Mouse (Mus musculus): Measurements from ENCODE around the gene Dhx36. TPM values are rescaled to one million over a fixed set of nuclear protein-coding genes. Genes with fewer than 3 reads are reported as not detected.

The Dhx36 gene
- polyA plus RNA-seq, 1 experiment: 67.3 TPM

DNA sequence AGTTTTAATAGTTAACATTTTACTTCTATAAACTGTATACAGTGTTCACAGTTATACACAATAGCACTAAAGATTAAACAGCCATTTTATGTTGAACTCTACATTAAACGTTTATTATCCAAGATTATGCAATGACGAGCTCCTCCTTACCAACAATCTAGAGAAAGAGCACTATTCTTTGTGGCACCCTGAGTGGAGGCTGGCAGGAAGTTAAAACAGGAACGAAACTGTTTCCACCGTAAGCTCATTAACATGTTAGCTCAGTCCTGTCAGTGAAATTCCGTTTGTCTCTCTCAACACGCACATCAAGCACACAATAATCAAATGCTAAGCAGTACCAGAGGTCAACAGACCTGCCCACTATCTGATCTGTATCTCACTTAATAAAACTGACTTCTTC is 14.2 kb downstream of the Dhx36 start:
- Histone ChIP-seq H3K4me3 (ENCODE audit: low read depth, low read length) (no peak overlapping the region), H3K36me3 (ENCODE audit: control insufficient read depth, insufficient read depth, low read length, poor library complexity, severe bottlenecking) (peaks cover 38% of the 10 kb centered on the region), H3K9me3 (replicated peaks; ENCODE audit: control insufficient read depth, insufficient read depth, low read length, poor library complexity, severe bottlenecking) (no peaks in the 10 kb centered on the region), H3K4me1 (ENCODE audit: control insufficient read depth, insufficient read depth, low read length) (no peaks in the 10 kb centered on the region), H3K27ac (ENCODE audit: insufficient read depth, low read length) (no peak overlapping the region), H3K27me3 (ENCODE audit: control insufficient read depth, insufficient read depth, low read length, poor library complexity, severe bottlenecking) (no peaks in the 10 kb centered on the region), H3K9ac (ENCODE audit: low read depth, poor library complexity, severe bottlenecking) (no peak overlapping the region)
- no peak for TF ChIP-seq CTCF (IDR thresholded peaks at IDR 0.05; ENCODE audit: low read depth, low read length)
- TF ChIP-seq EP300 (IDR thresholded peaks at IDR 0.05; ENCODE audit: insufficient read depth, low read depth, low read length): no peak

DNA sequence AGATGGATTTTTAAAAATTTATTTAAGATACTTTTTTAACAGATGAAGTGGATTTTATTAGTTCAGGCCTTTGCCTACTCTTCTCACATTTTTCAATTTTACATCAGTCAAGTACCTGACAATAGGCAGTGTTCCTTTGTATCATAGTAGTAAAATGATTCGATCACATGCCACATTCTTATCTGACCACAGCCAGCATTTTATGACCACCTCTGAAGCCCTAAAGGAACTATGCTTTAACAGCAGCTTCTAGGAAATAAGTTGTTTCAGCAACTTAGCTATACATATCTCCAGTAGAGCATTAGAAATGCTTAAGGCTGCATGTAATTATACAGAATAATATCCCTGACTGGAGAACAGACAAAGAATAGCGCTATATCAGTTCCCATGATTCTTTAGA is 22.5 kb downstream of the Dhx36 start:
- TF ChIP-seq EP300 (IDR thresholded peaks at IDR 0.05; ENCODE audit: insufficient read depth, low read depth, low read length): no peak
- TF ChIP-seq POLR2A (IDR thresholded peaks at IDR 0.05; ENCODE audit: insufficient read depth, low read length): no peak
- no peak for TF ChIP-seq CTCF (IDR thresholded peaks at IDR 0.05; ENCODE audit: low read depth, low read length)
- Histone ChIP-seq H3K4me1 (ENCODE audit: control insufficient read depth, insufficient read depth, low read length) (no peaks in the 10 kb centered on the region), H3K9ac (ENCODE audit: low read depth, poor library complexity, severe bottlenecking) (no peak overlapping the region), H3K27me3 (ENCODE audit: control insufficient read depth, insufficient read depth, low read length, poor library complexity, severe bottlenecking) (no peaks in the 10 kb centered on the region), H3K27ac (ENCODE audit: insufficient read depth, low read length) (no peak overlapping the region), H3K4me3 (ENCODE audit: low read depth, low read length) (no peak overlapping the region), H3K9me3 (replicated peaks; ENCODE audit: control insufficient read depth, insufficient read depth, low read length, poor library complexity, severe bottlenecking) (no peaks in the 10 kb centered on the region), H3K36me3 (ENCODE audit: control insufficient read depth, insufficient read depth, low read length, poor library complexity, severe bottlenecking) (peaks cover 15% of the 10 kb centered on the region)

DNA sequence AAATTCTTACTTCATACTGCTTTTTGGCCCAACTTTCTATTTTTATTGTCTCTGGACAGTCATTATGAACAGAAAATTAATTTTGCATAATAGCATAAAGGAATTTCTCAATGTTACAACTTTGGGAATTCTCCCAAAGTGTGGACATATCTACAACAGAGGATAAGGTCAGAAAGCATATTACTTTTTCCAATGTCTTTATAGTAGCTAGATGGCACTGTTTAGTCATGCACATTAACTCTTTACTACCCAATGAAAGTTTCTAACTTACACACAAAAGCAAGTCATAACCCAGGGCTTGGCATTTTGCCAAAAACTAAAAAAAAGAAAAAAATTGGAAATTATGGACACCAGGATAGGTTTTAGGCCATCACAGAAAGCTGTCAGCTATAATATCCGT is 36.6 kb downstream of the Dhx36 start:
- H3K9ac ChIP-seq (ENCODE audit: low read depth, poor library complexity, severe bottlenecking): no peak overlapping the region
- no peak for TF ChIP-seq POLR2A (IDR thresholded peaks at IDR 0.05; ENCODE audit: insufficient read depth, low read length)
- TF ChIP-seq CTCF (IDR thresholded peaks at IDR 0.05; ENCODE audit: low read depth, low read length): no peak
- TF ChIP-seq EP300 (IDR thresholded peaks at IDR 0.05; ENCODE audit: insufficient read depth, low read depth, low read length): no peak
- no peaks in the 10 kb centered on the region for H3K9me3 ChIP-seq (replicated peaks; ENCODE audit: control insufficient read depth, insufficient read depth, low read length, poor library complexity, severe bottlenecking)
- H3K27me3 ChIP-seq (ENCODE audit: control insufficient read depth, insufficient read depth, low read length, poor library complexity, severe bottlenecking): no peaks in the 10 kb centered on the region
- H3K27ac ChIP-seq (ENCODE audit: insufficient read depth, low read length): no peak overlapping the region
- no peaks in the 10 kb centered on the region for H3K4me1 ChIP-seq (ENCODE audit: control insufficient read depth, insufficient read depth, low read length)
- no peak overlapping the region for H3K4me3 ChIP-seq (ENCODE audit: low read depth, low read length)
- H3K36me3 ChIP-seq (ENCODE audit: control insufficient read depth, insufficient read depth, low read length, poor library complexity, severe bottlenecking): peaks cover 42% of the 10 kb centered on the region

DNA sequence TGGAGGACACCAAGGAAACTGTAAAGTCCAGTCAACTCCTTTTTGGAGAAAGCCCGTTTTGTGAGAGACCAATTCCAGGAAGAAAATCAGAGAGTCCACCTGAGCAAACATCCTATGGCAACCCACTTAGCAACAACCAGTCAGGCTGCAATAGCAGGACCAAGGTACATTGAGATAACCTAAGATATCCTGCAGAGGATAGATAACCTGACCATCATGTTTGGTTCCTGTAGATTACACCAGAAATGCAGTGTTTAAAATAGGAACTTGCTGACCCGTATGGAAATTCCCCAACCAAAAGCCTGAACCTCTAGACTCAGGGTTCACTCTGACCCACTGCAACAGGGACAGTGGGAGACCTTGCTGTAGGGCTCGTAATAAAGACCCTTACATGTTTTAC is 42.5 kb downstream of the Dhx36 start:
- TF ChIP-seq EP300 (IDR thresholded peaks at IDR 0.05; ENCODE audit: insufficient read depth, low read depth, low read length) (no peak), CTCF (IDR thresholded peaks at IDR 0.05; ENCODE audit: low read depth, low read length) (no peak), POLR2A (IDR thresholded peaks at IDR 0.05; ENCODE audit: insufficient read depth, low read length) (no peak)
- Histone ChIP-seq H3K36me3 (ENCODE audit: control insufficient read depth, insufficient read depth, low read length, poor library complexity, severe bottlenecking) (peaks cover 19% of the 10 kb centered on the region), H3K4me1 (ENCODE audit: control insufficient read depth, insufficient read depth, low read length) (no peaks in the 10 kb centered on the region), H3K4me3 (ENCODE audit: low read depth, low read length) (no peak overlapping the region), H3K9ac (ENCODE audit: low read depth, poor library complexity, severe bottlenecking) (no peak overlapping the region), H3K27ac (ENCODE audit: insufficient read depth, low read length) (no peak overlapping the region), H3K9me3 (replicated peaks; ENCODE audit: control insufficient read depth, insufficient read depth, low read length, poor library complexity, severe bottlenecking) (no peaks in the 10 kb centered on the region), H3K27me3 (ENCODE audit: control insufficient read depth, insufficient read depth, low read length, poor library complexity, severe bottlenecking) (no peaks in the 10 kb centered on the region)

DNA sequence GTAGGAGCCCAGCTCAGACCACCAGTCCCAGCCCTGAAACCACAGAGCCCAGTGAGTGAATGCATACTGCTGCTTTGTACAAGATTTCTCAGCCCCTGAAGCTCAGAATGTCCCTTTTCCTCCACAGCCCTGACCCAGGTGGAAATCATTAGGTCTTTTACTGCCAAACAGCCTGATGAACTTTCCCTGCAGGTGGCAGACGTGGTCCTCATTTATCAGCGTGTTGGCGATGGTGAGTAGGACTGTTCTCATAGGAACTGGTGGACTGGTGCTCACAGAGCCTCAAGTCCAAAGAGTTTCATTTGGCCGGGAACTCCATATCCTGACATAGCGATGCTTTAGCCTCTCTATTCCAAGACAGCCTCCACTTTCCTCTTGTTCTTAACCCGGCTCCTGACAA is 47.3 kb downstream of the Dhx36 start:
- Histone ChIP-seq H3K27me3 (ENCODE audit: control insufficient read depth, insufficient read depth, low read length, poor library complexity, severe bottlenecking) (no peaks in the 10 kb centered on the region), H3K9me3 (replicated peaks; ENCODE audit: control insufficient read depth, insufficient read depth, low read length, poor library complexity, severe bottlenecking) (no peaks in the 10 kb centered on the region), H3K36me3 (ENCODE audit: control insufficient read depth, insufficient read depth, low read length, poor library complexity, severe bottlenecking) (peaks cover 3% of the 10 kb centered on the region; the same call in 1 of the 2 replicates), H3K4me1 (ENCODE audit: control insufficient read depth, insufficient read depth, low read length) (no peaks in the 10 kb centered on the region), H3K27ac (ENCODE audit: insufficient read depth, low read length) (no peak overlapping the region), H3K9ac (ENCODE audit: low read depth, poor library complexity, severe bottlenecking) (no peak overlapping the region), H3K4me3 (ENCODE audit: low read depth, low read length) (no peak overlapping the region)
- no peak for TF ChIP-seq CTCF (IDR thresholded peaks at IDR 0.05; ENCODE audit: low read depth, low read length)

DNA sequence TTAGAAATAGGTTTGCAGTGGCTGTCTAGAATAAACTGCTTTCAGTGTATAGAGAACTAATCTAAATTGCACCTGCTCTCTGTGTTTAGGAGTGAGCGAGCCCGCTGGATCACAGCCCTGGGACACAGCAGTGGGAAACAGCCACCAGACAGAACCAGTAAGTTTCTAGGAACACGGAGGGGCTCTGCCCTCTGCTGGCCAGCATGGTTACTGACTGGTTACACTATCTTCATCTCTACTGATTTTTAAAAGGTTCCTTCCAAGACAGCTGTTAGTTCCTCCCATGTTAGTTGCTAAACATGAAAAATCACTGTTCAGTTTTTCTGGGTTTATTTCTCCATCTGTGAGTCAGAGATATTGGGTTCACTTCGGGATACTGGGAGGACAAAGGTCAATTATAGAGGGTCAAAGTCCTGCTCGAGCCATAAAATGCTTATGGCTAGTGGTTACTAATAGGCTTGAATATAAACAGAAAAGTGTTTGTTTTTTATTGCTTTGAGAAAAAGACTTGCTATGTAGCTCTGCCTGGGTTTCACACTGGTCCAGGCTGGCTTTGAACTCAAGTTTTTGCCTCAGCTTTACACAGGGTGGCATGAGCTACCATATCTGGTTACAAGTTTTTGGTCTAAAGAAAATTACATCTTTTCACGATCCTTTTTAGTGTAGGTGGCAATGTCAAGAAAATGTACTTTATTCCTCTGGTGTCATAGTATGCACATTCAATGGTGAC is 48.4 kb downstream of the Dhx36 start:
- Histone ChIP-seq H3K9ac (ENCODE audit: low read depth, poor library complexity, severe bottlenecking) (no peak overlapping the region), H3K36me3 (ENCODE audit: control insufficient read depth, insufficient read depth, low read length, poor library complexity, severe bottlenecking) (no peaks in the 10 kb centered on the region), H3K27me3 (ENCODE audit: control insufficient read depth, insufficient read depth, low read length, poor library complexity, severe bottlenecking) (no peaks in the 10 kb centered on the region), H3K27ac (ENCODE audit: insufficient read depth, low read length) (no peak overlapping the region), H3K4me1 (ENCODE audit: control insufficient read depth, insufficient read depth, low read length) (no peaks in the 10 kb centered on the region), H3K9me3 (replicated peaks; ENCODE audit: control insufficient read depth, insufficient read depth, low read length, poor library complexity, severe bottlenecking) (no peaks in the 10 kb centered on the region), H3K4me3 (ENCODE audit: low read depth, low read length) (no peak overlapping the region)
- TF ChIP-seq POLR2A (IDR thresholded peaks at IDR 0.05; ENCODE audit: insufficient read depth, low read length) (no peak), CTCF (IDR thresholded peaks at IDR 0.05; ENCODE audit: low read depth, low read length) (peak; percentile 71)
